Mouse (Mus musculus) kidney, adult 2 months (tissue): Measurements from ENCODE around the gene Dnajb7.

ENCODE experiments used
- CTCF ChIP-seq: fragments of 200-500 bp; conservative IDR thresholded peaks from 2 replicates; pipeline ENCODE4 v1.5.1; 2011; ENCODE audit warnings: low read depth, mild to moderate bottlenecking, control low read depth, low read length, moderate library complexity, mixed read lengths; ENCODE audit not compliant: insufficient read depth, insufficient read length
- POLR2A ChIP-seq: fragments of 200-500 bp; IDR thresholded peaks from one replicate; pipeline ENCODE4 v1.6.1; 2011; ENCODE audit warnings: low read depth, low read length, control low read depth

- TF ChIP-seq CTCF (no peak), POLR2A (no peak)
Measured at GRCm38 (mm10) chr15:81358943-81359342, 49.2 kb downstream of the Dnajb7 start.
